Mouse (Mus musculus): ENCODE data around the gene Mctp1.

Mctp1 gene

DNA sequence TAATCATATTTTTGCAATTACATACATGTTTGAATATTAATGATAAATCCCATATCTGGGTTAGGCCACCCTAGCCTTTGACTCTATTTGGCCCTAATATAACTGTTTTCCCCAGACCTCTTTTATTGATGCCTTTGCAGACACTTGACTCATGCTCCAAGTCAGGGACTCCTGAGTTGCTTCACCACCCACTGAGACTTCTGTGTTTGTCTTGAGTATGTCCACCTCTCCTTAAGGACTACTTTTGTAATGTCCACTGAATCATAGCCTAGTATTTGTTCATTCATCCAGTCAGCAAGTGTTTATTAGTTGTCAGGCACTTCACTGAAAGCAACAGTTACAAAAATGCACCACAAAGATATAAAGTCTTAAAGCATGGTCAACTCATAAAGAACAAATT, 235.8 kb downstream of the Mctp1 start:
- CTCF ChIA-PET: no interaction called here

DNA sequence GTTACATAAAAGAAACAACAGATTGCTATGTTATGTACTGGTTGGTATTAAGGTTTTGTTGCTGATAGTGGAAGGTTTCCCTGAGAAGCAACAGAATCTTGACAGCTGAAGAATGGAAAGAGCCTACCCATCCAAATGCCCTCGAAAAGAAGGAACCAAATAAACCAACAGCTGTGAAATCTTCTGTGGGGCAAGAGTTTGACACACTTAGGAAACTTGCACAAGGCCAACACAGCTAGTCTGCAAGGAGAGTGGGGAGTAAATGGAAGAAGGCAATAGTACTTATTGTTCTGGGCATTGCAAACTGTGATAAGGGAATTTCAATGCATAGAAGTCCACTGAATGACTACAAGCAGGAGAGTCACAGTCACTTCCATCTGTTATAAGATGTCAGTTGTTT, 236.2 kb downstream of the Mctp1 start:
- CTCF ChIA-PET: no interaction called here

DNA sequence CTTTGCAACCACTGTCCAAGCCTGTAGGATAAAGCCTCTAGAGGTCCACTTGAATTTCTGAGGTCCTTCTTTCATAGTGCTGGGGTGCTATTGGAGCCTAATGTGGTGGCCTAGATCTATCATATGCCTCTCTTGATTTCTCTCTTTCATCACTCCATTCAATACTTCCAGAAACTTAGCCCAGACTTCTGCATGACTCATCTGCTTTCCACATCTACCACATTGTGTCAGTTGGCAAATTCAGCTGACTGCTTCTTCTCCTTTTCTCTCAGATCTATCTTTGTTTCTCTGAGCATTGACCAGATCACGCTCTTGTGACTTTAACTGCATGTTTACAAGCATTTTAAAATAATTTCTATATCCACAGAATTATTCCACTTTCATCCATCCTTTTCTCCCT, 249.4 kb downstream of the Mctp1 start:
- CTCF ChIA-PET: interaction anchor here (1.2 kb wide), 1 partner anchor 9 kb away, joined by 3 read pairs; no protein-coding TSS in a partner anchor

DNA sequence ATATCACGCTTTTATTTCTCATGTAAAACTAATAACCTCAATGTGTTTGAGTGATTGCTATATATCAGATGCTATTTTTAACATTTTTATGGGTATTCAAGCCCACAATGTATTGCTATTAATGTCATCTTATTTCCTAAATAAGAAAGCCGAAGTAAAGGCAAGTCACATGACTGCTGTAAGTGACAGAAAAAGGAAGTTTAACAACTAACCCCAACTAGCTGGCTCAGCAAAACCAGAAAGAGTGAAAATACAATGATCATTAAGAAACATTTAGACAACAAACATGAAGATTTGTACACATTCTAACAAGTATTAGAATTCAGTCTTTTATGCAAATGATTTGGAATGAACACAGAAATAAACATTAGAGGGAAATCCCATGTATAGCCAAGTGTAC, 253.9 kb downstream of the Mctp1 start:
- CTCF ChIA-PET: no interaction called here

DNA sequence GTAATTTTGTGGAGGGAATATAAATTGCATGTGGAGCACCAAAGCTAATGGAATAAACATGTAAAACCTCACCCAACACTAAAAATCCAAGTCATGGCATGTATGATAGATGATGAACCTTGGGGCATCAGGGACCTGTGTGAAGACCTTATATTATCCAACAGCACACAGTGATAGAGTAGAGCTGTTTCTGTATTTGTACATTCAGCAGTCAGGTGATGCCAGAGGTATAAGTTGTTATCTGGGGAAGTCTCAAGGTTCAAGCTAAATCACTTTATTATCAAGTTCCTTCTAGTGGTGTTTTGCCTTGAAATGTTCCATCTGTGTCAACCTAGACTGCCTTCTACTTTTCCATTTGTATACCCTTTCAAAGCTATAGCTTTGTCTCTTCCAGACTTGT, 275.2 kb downstream of the Mctp1 start:
- CTCF ChIA-PET: no interaction called here

DNA sequence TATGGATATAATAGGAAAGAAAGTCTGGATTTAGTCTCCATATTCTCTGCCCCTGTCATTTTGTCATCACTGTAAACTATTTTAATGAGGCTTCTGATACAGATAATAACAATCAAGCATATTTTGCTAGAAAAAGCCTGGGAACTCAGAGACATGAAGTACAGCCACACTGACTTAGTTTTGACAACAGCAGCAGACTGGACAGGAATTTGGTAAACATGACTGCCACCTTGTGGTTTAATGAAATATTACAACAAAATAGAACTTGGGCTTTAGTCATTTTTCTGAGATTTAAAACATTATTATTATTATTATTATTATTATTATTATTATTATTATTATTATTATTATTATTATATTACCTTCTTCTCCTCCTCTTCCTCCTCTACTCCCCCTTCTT, 297.0 kb downstream of the Mctp1 start:
- CTCF ChIA-PET: interaction anchor here (0.7 kb wide), 3 partner anchors 101 to 425 kb away, joined by 5 to 19 read pairs (median 7); no protein-coding TSS in a partner anchor

DNA sequence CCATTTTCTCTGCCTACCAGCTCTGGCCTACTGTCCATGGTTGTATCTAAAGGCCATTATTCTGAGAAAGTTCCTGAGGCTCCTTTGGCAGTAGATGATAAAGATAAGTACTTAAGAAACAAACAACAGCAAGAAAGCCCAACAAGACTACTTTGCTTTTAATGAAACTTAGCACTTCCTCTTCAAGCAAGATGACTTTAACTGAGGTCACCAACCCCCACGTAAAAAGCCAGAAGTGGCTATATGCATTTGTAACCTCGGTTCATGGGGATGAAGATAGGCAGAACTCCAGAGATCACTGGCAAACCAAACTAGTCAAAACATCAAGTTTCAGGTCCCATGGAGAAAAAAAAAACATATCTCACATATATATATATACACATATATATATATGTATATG, 305.0 kb downstream of the Mctp1 start:
- CTCF ChIA-PET: no interaction called here

DNA sequence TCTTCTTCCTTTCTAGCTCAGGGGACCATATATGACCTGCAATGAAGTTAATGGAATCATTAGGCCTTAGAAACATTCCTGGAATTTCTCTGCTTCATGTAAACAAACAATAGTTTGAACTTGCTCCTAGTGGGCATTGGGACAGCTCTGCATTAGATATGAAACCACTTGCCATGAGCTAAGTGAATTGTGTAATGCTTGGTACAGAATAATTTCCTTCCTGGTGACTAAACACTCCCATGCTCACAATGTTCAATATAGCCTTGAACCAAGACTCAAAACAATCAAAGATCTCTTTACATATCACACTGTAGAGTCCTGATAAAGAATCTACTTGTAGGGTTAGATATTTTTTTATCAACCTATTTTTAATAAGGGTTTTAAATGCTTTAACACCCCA, 305.8 kb downstream of the Mctp1 start:
- CTCF ChIA-PET: no interaction called here

DNA sequence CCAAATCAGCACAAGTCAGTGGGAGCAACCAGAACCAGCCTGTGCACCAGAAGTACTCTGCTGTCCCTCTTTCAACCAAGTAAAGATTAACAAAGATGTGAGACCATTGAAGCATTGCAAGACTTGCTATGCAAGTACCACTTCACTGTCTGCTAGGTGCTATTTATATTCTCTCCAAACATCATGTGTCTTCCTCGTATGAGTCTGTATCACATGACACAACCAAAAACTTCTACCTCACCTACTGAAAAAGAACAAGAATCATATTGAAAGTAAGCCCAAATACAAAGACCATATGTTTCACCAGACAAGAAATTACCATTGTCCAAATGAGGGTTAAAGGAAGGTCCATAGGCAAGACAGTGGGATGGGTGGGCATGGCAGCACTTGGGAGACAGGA, 306.4 kb downstream of the Mctp1 start:
- CTCF ChIA-PET: no interaction called here

DNA sequence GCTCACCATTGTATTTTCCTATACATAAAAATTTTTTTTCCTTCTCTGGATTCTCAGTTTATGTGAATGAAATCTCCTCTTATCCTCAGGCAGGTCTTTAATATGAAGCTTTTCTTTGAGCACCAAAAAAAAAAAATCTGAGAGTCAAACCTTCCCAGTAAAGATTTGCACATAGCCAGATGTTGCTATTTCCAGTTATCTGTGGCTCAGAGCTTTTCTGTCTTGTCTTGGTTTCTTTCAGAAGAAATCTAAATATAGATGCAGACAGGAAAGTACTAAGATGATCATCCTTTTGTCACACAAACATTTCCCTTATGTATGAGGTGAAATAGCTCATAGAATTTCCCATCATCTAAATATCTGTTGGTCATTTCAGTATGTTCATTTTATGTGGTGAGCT, 349.7 kb downstream of the Mctp1 start:
- CTCF ChIA-PET: no interaction called here

DNA sequence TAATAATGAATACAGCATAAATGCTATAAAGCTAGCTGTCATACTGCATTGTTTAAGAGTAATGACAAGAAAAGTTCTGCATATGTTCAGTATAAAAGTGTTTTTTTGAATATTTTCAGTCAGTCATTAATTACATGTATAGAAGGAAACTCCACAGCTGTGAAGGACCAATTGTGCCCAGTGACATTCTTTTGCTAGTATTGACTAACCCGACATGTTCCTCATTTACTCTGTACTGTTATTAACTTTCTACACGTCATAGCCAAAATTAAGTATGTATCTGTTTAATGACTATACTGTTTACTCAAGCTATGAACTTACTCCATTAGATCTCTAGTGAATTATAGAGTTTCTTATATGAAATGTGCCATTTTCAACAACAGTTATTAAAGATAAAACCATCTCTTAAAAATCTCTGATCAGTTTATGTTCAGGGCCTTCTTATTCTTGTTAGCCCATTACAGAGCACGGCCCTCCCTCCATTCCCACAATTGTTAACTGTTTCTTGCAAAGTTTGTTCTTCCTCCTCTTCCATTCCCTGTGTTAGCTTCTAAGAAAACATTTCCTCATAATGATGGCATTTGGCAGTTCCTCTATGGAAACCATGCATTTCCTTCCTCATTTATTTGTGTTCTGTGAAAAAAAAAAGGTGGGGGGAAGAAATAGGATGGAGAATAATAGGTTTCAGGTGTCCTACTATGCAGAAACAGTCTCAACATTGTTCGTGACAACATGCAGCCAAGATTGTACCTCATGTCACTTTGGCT, 366.5 kb downstream of the Mctp1 start:
- CTCF ChIA-PET: no interaction called here

DNA sequence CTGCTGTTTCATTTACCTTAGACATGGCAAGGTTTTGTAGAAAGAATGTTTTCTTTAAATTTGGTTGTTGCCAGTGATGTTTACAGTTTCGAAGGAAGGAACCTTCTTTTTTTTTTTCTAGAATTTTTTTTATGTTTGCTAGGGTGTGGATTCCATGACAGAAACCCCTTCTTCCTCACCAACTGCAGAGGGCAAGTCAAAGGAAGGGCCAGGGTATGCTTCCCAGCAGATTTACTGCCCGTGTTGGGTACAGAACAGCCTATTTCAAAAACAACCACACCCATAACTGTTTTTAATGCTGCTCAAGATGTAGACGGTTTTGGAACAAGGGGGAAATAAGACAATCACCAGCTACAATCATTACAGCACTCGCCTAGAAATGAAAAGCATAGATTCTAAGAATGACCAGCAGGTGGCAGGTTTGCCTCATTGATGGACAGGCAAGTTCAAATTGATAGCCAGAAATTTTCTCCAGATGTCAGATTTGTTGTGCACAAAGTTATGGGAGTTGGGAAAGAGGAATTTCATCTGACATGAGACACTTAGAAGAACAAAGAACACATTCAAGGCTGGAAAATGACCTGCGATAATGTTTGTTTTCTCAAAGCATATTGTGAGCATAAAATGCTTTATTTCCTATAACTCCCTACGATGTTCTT, 375.6 kb downstream of the Mctp1 start:
- CTCF ChIA-PET: no interaction called here

DNA sequence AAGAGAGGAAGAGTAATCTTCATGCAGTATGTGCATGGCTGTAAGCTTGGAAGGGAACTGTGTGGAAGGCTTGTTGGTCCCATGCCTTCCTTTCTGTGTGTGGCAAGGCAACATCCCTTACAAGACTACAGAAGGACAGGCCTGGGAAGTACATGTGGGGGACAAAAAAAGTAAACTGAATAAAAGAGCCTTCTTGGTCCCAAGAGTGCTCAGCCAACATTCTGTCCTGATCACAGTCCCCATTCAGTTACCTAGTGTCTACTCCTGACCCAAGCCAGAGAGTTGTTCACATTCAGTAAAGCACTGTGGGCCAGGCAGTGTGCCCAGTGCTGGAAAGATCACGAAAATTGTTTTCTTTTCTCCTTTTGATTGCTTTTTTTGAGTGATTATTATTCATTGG, 415.3 kb downstream of the Mctp1 start:
- CTCF ChIA-PET: no interaction called here

DNA sequence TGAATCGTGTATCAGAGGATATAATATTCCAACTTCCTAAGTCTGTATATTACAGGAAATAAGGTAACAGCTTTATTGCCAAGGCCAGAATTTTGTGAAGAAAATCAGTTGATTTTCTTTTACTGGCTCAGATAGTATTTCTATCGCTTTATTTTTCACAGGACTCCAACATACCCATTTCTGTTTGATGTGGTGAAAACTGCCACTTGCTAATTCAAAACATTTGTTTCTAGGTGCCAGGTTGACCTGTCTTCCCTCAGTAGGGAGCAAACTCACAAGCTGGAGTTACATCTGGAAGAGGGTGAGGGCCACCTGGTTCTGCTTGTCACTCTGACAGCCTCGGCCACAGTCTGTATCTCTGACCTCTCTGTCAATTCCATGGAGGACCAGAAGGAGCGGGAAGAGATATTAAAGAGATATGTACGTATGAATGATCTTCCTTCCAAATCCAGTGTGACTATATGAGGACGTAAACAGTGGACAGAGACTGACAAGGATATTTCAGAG, 416.8 kb downstream of the Mctp1 start:
- CTCF ChIA-PET: no interaction called here

DNA sequence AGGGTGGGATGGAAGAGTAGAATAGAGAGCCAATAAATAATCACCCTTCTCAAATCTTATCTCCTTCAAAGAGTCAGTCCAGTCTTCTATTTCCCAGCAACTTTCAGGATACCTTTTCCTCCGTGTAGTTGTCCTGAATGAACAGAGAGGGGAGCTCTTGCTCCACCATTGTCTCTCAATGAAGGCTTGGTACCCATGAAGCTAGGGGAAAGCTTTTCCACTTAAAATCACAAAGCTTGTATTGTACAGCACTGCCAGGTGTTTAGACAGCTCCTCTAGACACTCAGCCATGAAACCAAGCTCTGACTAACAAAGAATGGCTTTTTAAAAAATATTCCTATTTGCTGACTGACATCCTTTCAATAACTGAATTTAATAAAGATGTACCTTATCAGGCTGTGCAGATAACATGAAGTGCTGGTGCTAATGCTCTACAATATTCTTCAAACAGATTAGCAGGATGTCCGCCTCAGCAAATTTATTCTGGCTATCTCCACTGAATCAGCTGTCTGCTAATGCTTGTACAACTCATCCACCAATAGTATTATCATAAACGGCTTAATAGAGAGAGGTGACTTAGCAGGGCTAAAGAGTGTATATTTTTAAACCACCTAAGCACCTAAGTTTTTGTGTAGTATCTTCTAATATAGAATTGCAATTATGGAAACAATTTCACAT, 417.9 kb downstream of the Mctp1 start:
- CTCF ChIA-PET: no interaction called here

DNA sequence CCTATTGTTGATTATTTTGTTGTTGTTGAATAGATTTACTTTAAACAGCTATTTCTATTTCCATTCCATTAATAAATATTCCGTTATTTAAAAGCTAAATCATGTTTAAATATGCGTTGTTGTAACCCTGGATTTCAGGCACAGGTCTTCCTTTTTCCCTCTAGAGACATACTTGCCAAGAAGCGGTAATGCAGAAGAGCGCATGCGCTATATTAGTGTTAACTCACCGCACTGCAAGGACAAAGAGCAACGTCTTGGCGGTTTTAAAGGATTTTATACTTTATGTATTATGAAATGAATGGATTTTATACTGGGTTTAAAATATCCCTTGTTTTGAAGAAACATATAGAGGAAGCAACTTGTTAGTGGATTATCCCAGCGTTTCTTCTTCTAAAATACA, 418.6 kb downstream of the Mctp1 start:
- CTCF ChIA-PET: no interaction called here

DNA sequence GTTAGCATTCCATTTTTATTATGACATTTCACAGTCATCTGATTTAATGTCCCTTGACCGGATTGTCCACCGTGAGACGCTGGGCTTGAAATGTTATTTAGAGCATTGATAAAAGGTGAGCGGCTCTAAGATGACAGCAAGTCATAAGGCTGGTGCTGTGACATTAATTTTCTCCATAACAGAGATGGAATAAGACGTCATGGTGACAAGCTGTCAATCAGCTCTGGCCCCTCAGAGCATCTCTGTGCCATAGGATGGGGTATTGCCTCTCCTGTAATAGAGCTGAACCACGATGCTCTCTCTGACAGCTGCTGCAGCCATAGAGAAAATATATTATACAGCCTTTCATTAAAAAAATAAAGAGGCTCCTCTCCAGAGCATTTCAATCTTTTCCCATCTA, 419.5 kb downstream of the Mctp1 start:
- CTCF ChIA-PET: no interaction called here

DNA sequence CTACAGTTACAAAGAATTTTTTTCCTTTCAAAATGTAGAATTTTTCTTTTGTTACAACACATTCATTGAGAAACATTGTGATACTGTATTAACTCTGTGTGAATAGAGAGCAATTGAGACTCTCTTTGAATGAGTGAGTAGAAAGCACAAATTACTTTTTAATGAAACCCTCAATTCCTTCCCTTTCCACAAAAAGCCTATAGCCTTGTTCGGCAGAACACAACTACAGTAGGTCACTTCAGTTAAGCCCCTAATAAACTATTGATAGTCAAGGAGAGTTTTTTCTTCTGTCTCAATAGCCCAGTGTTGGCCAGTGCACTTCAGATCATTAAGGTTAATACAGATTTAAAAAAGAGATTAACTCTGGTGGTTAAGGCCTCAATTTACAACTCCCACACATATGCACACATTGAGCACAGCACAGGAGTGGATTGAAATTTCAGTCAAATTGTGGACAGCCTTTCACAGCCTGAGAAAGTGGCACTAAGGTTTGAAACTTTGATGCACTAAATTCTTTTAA, 424.6 kb downstream of the Mctp1 start:
- CTCF ChIA-PET: no interaction called here

DNA sequence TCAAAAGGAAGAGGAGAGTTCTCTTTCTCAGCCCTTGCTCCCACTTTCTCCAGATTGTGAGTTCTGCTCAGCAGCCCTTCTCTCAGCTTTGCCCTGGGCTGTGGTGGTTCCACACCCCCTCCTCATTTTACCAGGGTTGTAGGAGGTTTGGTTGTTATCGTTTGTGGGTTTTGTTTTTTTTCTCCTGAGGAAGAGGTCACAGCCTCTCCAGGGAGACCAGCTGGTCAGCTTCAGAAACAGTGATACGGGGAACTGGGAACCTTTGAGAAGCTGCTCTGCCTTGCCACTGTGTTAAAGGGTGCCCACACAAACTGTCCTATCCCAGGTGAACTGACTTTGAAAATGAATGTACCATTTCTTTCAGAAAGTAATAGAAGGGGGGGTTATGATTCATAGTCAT, 425.5 kb downstream of the Mctp1 start:
- CTCF ChIA-PET: no interaction called here

DNA sequence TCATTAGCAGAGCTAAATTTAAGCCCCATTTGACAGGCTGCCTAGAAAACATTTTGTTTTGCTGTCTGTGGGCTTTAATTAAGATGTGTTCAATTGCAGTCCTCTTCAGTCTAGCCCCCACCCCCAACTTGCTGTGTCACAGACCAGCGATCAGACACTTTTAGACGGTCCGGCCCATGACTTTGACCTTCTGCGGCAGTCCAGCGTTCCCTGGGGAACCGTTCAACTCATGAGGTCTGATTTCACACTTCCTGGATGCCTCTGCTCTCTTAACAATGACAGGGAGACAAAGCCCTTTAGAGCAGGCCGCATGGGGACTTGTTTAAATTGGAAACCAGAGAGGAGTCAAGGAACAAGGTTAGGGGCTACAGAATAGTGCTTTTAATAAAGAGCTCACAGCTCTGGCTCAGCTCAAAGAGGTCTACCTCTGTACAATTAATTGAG, 426.2 kb downstream of the Mctp1 start:
- CTCF ChIA-PET: no interaction called here

DNA sequence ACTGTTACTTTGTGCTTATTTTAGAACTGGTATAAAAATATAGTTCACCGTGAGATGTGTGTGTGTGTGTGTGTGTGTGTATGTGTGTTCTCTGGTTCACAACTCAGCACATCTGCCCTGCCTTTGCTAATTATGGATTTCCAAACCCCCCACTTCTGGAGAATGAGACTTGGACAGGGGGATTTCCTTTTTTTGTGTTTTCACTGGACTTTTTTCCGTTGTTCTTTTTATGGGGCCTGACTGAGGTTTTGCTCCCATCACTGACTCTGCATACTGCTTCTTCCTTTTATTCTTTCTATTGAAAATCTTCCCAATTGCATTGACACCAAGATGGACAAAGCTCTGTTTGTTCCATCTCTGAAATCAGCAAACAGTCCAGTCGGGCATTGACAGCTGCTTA, 438.7 kb downstream of the Mctp1 start:
- CTCF ChIA-PET: no interaction called here

DNA sequence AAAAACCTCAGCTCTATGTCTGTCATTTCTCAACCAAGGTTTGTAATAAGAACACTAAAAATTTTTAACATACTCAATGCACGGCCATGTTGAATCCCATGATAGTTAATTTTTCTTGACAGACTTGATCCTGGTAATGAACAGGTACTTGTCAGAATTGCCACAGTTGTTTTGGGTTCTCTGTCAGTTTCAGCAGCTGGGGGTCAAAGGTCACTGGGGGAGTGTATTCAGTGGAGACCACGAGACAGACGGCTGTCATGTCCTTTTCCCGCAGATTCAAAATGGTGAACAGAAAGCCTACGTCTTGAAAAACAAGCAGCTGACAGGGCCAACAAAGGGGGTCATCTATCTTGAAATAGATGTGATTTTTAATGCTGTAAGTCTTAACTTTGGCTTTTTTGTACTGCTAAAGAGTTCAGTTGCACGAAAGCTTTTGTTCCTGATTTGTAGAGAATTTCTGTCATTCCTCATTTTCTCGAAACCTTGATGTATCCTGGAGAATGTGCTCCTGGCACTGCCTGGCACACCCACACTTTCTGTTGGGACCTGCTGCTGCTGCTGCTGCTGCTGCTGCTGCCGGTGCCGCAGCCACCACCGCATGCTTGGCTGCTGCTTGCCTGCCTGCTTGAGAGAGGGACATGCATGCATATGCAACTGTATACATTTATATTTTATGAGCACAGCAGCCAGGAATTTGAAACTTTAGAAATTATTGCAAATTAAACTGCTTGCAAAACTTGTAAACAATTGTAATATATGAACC, 440.8 kb downstream of the Mctp1 start:
- CTCF ChIA-PET: no interaction called here
